Mouse (Mus musculus): ENCODE results near the gene Pgp. TPM values are rescaled to one million over a fixed set of nuclear protein-coding genes. Genes with fewer than 3 reads are reported as not detected.

Pgp gene
- total and polyA plus RNA-seq, 3 experiments, result 35.7 to 44.5 (median 39.1) TPM

DNA sequence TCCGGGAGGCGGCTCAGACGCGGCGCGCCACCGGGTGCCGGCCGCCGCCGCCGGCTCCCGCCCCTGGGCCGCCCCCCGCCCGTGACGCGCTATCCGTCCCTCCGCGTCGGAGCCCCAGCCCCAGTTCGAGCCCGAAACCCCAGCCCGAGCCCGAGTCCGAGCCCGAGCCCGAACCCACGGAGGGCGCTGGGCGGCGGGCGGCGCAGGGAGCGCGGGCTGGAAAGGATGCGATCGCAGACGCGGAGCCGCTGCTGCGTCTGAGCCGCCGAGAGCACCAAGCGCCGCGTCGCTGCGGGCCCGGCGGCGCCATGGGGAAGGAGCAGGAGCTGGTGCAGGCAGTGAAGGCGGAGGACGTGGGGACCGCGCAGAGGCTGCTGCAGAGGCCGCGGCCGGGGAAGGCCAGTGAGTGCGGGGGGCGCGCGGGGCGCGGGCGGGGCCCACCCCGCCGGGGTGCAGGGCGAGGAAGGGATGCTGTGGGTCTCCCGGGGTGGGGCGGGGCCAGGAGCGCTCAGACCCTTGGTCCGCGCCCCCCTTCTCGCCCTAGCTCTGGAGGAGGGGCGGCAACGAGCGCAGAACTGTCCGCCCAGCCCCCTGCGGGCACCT, 18.6 kb downstream of the Pgp start:
- H3K27me3 ChIP-seq (ENCODE audit: control insufficient read depth, insufficient read depth, low read length), result peaks cover 6% of the 10 kb centered on the region
- WGBS, result under 1% methylated on average over 68 of the region's 81 CpGs
- no peaks in the 10 kb centered on the region for H3K36me3 ChIP-seq (ENCODE audit: control insufficient read depth, insufficient read depth, low read length)
- no peak overlapping the region for H3K27ac ChIP-seq
- TF ChIP-seq EP300 (IDR thresholded peaks at IDR 0.05; ENCODE audit: insufficient read depth, low read depth, low read length), result no peak
- TF ChIP-seq CTCF (IDR thresholded peaks at IDR 0.05), result no peak
- no peaks in the 10 kb centered on the region for H3K79me2 ChIP-seq (replicated peaks; ENCODE audit: control insufficient read depth, insufficient read depth, low read length)
- H3K4me1 ChIP-seq (ENCODE audit: control insufficient read depth, insufficient read depth, low read length), result no peaks in the 10 kb centered on the region
- peak overlapping the region; percentile 67 for H3K9ac ChIP-seq (ENCODE audit: low read depth, low read length)
- peak overlapping the region; percentile 58 for H3K4me3 ChIP-seq
- peak; percentile 20 to 49 for DNase-seq
- intact Hi-C loops (cut with DNase I), result no loop called here

DNA sequence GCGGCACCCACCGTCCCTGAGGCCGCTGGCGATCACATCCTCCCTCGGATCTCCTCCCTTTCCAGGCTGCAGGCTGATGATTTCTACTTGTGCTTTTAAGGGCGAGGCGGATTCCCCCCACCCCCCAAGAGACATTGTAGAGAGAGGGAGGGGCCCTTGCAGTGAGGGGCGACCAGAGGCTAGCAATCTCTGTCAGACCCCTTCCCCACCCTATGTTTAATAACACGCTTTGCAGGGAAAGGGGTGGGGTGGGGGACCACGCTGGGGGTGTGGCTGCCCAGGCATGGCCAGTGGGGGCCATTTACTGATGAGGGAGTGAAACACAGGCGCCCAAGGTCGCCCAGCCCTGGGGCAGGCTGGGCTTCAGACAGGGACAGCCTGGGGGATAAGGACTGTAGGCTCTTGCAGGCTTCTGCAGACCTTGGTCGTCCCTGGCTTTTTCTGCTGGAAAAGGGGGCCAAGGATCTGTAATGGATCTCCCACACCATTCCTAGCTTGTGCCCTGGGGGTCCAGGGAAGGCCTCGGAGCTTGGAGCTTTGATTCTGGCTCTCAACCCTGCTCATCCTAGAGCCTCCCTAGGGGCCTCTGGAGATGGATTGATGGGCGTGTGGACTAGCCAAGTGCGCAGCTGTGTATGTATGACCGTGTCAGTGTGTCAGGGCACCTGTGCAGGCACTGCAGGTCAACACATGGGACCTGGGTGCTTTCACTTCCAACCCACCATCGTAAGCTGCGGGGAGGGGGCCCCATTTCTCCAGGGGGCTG, 19.3 kb downstream of the Pgp start:
- peak overlapping the region; percentile 58 for H3K4me3 ChIP-seq
- peaks cover 6% of the 10 kb centered on the region for H3K27me3 ChIP-seq (ENCODE audit: control insufficient read depth, insufficient read depth, low read length)
- DNase-seq, result no peak
- intact Hi-C loops (cut with DNase I), result no loop called here
- H3K79me2 ChIP-seq (replicated peaks; ENCODE audit: control insufficient read depth, insufficient read depth, low read length), result no peaks in the 10 kb centered on the region
- WGBS, result 40% methylated on average over 19 of the region's 19 CpGs
- no peak overlapping the region for H3K27ac ChIP-seq
- no peaks in the 10 kb centered on the region for H3K4me1 ChIP-seq (ENCODE audit: control insufficient read depth, insufficient read depth, low read length)
- H3K9ac ChIP-seq (ENCODE audit: low read depth, low read length), result peak overlapping the region; percentile 67
- no peak for TF ChIP-seq EP300 (IDR thresholded peaks at IDR 0.05; ENCODE audit: insufficient read depth, low read depth, low read length)
- TF ChIP-seq CTCF (IDR thresholded peaks at IDR 0.05), result no peak
- no peak for TF ChIP-seq POLR2A (IDR thresholded peaks at IDR 0.05; ENCODE audit: insufficient read depth, low read depth, low read length)
- H3K36me3 ChIP-seq (ENCODE audit: control insufficient read depth, insufficient read depth, low read length), result no peaks in the 10 kb centered on the region

DNA sequence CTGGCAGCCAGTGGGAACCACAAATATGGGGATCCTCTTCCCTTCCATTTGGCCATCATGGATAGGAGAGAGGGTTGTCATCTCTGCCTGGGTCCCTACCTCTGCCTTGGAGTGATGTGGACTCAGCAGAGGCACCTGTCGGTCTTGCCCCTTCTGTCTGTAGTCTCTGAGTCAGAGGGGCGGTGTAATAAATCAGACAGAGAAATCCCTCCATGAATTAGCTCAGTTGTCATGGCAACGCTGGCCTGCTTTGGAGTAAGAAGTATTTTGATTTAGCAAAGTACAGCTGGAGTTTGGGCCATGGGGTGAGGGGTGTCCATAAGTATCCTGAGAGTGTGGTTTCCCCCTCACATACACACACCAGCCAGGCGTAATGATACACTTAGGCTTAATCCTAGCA, 20.2 kb downstream of the Pgp start:
- DNase-seq, result no peak
- Histone ChIP-seq H3K79me2 (replicated peaks; ENCODE audit: control insufficient read depth, insufficient read depth, low read length) (no peaks in the 10 kb centered on the region), H3K4me1 (ENCODE audit: control insufficient read depth, insufficient read depth, low read length) (no peaks in the 10 kb centered on the region), H3K36me3 (ENCODE audit: control insufficient read depth, insufficient read depth, low read length) (no peaks in the 10 kb centered on the region), H3K27me3 (ENCODE audit: control insufficient read depth, insufficient read depth, low read length) (peaks cover 6% of the 10 kb centered on the region), H3K4me3 (no peak overlapping the region), H3K9ac (ENCODE audit: low read depth, low read length) (no peak overlapping the region), H3K27ac (no peak overlapping the region)
- intact Hi-C loops (cut with DNase I), result no loop called here
- TF ChIP-seq POLR2A (IDR thresholded peaks at IDR 0.05; ENCODE audit: insufficient read depth, low read depth, low read length) (no peak), CTCF (IDR thresholded peaks at IDR 0.05) (no peak), EP300 (IDR thresholded peaks at IDR 0.05; ENCODE audit: insufficient read depth, low read depth, low read length) (no peak)
- WGBS, result 94% methylated on average over 4 of the region's 4 CpGs

DNA sequence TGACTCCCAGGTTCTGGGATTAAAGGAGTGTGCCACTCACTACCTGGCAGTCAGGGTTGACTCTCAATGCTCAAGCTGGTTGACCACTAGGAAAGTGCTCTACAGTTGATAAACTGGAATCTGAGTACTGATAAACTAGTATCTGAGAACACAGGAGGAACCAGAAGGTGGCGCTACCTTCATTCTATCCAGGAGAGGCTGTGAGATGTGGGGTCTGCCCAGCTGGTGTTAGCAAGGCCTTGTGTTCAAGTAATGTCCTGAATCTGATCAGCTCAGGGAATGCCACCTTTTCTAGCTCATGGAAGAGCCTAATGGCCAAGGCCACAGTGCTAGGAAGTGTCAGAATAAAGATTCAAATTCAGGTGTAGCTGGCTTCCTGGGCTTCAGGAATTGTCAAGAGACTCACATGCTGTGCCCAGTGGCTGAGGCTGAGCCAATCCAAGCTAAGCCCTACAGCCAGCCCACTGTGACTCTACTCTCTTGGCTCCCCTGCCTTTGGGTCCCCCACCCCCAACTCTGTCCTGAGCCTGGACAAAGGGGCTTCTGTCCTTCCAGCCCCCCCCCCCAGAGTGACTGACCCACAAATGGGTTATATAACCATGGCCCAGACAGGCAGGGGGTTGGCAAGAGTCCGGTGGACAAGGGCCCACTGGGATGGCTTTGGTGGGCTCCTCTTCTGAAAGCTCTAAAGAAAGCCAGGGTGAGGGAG, 24.6 kb downstream of the Pgp start:
- peak in 1 of 2 experiments; percentile 23 for DNase-seq
- Histone ChIP-seq H3K27me3 (ENCODE audit: control insufficient read depth, insufficient read depth, low read length) (no peaks in the 10 kb centered on the region; the same call in 1 of the 2 replicates), H3K4me1 (ENCODE audit: control insufficient read depth, insufficient read depth, low read length) (no peaks in the 10 kb centered on the region), H3K9ac (ENCODE audit: low read depth, low read length) (no peak overlapping the region), H3K27ac (no peak overlapping the region), H3K79me2 (replicated peaks; ENCODE audit: control insufficient read depth, insufficient read depth, low read length) (no peaks in the 10 kb centered on the region), H3K4me3 (no peak overlapping the region), H3K36me3 (ENCODE audit: control insufficient read depth, insufficient read depth, low read length) (no peaks in the 10 kb centered on the region)
- WGBS, result 40% methylated on average over 2 of the region's 2 CpGs
- TF ChIP-seq CTCF (IDR thresholded peaks at IDR 0.05) (peak; percentile 78), POLR2A (IDR thresholded peaks at IDR 0.05; ENCODE audit: insufficient read depth, low read depth, low read length) (no peak)
- intact Hi-C loops (cut with DNase I), result loop anchor here (2.0 kb wide), 2 partner anchors 18 to 44 kb away; no protein-coding TSS in a partner anchor

DNA sequence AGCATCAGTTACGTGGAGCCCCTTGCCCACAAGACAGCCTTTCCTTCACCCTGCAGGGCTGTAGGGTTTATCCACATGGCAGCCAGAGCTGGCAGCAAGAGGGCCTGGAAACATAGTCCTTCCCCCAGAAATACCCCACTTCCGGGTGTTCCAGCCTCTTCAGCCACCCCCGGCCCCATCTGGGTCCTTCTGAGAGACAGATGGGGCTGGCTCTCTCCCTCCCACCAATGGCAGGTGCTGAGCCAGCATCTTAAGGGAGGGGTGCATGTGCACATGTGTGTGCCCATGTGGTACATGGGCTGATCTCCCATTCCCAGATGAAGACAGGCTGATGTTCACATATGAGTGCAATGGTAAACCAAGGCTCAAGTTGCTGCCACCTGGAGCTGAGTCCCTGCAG, 25.3 kb downstream of the Pgp start:
- no peak overlapping the region for H3K9ac ChIP-seq (ENCODE audit: low read depth, low read length)
- no peaks in the 10 kb centered on the region for H3K4me1 ChIP-seq (ENCODE audit: control insufficient read depth, insufficient read depth, low read length)
- intact Hi-C loops (cut with DNase I), result loop anchor here (2.0 kb wide), 2 partner anchors 17 to 43 kb away; no protein-coding TSS in a partner anchor
- H3K27ac ChIP-seq, result no peak overlapping the region
- H3K79me2 ChIP-seq (replicated peaks; ENCODE audit: control insufficient read depth, insufficient read depth, low read length), result no peaks in the 10 kb centered on the region
- 73% methylated on average over 3 of the region's 3 CpGs for WGBS
- H3K36me3 ChIP-seq (ENCODE audit: control insufficient read depth, insufficient read depth, low read length), result no peaks in the 10 kb centered on the region
- TF ChIP-seq CTCF (IDR thresholded peaks at IDR 0.05) (no peak), EP300 (IDR thresholded peaks at IDR 0.05; ENCODE audit: insufficient read depth, low read depth, low read length) (no peak), POLR2A (IDR thresholded peaks at IDR 0.05; ENCODE audit: insufficient read depth, low read depth, low read length) (no peak)
- no peak for DNase-seq
- H3K4me3 ChIP-seq, result no peak overlapping the region
- no peaks in the 10 kb centered on the region; the same call in 1 of the 2 replicates for H3K27me3 ChIP-seq (ENCODE audit: control insufficient read depth, insufficient read depth, low read length)

Data from heart, adult 2 months (tissue).